Mouse (Mus musculus) ES-E14 (cell line): Measurements from ENCODE around the gene Nalcn. TPM values are rescaled to one million over a fixed set of nuclear protein-coding genes. Genes with fewer than 3 reads are reported as not detected.

Source experiments
- DNase-seq: peaks from one replicate; pipeline ENCODE4 v3.0.0-alpha.2; 2013; ENCODE audit warnings: low read depth, low spot score
- H3K27ac ChIP-seq: 2 replicates; pipeline ENCODE4 v1.5.1; 2012; ENCODE audit warnings: low read depth, mild to moderate bottlenecking, low read length, moderate library complexity, mixed read lengths; ENCODE audit not compliant: poor library complexity, insufficient read depth, severe bottlenecking
- H3K36me3 ChIP-seq: 2 replicates; pipeline ENCODE4 v1.6.1; 2012; ENCODE audit warnings: mild to moderate bottlenecking, low read length, moderate library complexity, mixed read lengths; ENCODE audit not compliant: control insufficient read depth, poor library complexity, insufficient read depth, severe bottlenecking
- H3K4me1 ChIP-seq, 2 experiments: fragments of 150-350 bp in 1 of 2; sonication (generic) in 1 of 2; 2 replicates each; pipeline ENCODE4 v1.6.1; 2012; ENCODE audit warnings: low read length in 2 of 2, mild to moderate bottlenecking in 1 of 2, mixed read lengths in 1 of 2; ENCODE audit not compliant: control insufficient read depth in 2 of 2, insufficient read depth in 2 of 2, poor library complexity in 1 of 2
- H3K4me3 ChIP-seq, 2 experiments: fragments of 150-350 bp in 1 of 2; sonication (generic) in 1 of 2; 2 replicates each; pipeline ENCODE4 v1.5.1; 2012; ENCODE audit warnings: low read length in 2 of 2, low read depth in 1 of 2, mild to moderate bottlenecking in 1 of 2, mixed read lengths in 1 of 2; ENCODE audit not compliant: insufficient read depth in 1 of 2, poor library complexity in 1 of 2, severe bottlenecking in 1 of 2
- H3K9ac ChIP-seq: 2 replicates; pipeline ENCODE4 v1.6.1; 2012; ENCODE audit warnings: low read depth, mild to moderate bottlenecking, low read length, mixed read lengths; ENCODE audit not compliant: poor library complexity, insufficient read depth, severe bottlenecking
- H3K9me3 ChIP-seq: fragments of 150-350 bp; sonication (generic); 2 replicates; pipeline ENCODE4 v1.6.1; 2012; ENCODE audit warnings: low read depth, mild to moderate bottlenecking, low read length; ENCODE audit not compliant: control insufficient read depth, insufficient read depth
- CHD2 ChIP-seq: IDR thresholded peaks from 2 replicates; pipeline ENCODE4 v1.6.1; 2014; ENCODE audit warnings: mild to moderate bottlenecking, low read depth, low read length, inconsistent platforms
- HCFC1 ChIP-seq: IDR thresholded peaks from 2 replicates; pipeline ENCODE4 v1.6.1; 2012; ENCODE audit warnings: low read length, inconsistent platforms, borderline replicate concordance; ENCODE audit not compliant: insufficient read depth
- MAFK ChIP-seq: IDR thresholded peaks from 2 replicates; pipeline ENCODE4 v1.6.1; 2014; ENCODE audit warnings: mild to moderate bottlenecking, low read depth, low read length, inconsistent platforms; ENCODE audit not compliant: insufficient read depth
- ZC3H11A ChIP-seq: IDR thresholded peaks from 2 replicates; pipeline ENCODE4 v1.6.1; 2012; ENCODE audit warnings: low read depth, mild to moderate bottlenecking, inconsistent platforms, low read length, borderline replicate concordance
- ZNF384 ChIP-seq: IDR thresholded peaks from 2 replicates; pipeline ENCODE4 v1.6.1; 2012; ENCODE audit warnings: low read depth, low read length, inconsistent platforms
- in situ Hi-C, 2 experiments: fragments of 600-800 bp; cut with MboI; formaldehyde crosslinking; loops; one replicate each; pipeline ENCODE4 v1.15.1; 2025; ENCODE audit warnings: low sequenced_read_pairs in 2 of 2, inconsistent platforms in 1 of 2; ENCODE audit not compliant: unreplicated experiment in 2 of 2
- total RNA-seq: library from RNA; depleted of rRNA; stranded (reverse); fragments of 300-350 nt; gene quantifications from 2 replicates; pipeline ENCODE4 v1.2.3, GENCODE M21; 2012

Gene Nalcn
- total RNA-seq, 1 experiment, result 0.54 TPM

- Histone ChIP-seq H3K27ac (no peak overlapping the region), H3K4me3 (no peak overlapping the region), H3K4me1 (no peaks in the 10 kb centered on the region), H3K36me3 (no peaks in the 10 kb centered on the region), H3K9ac (no peak overlapping the region), H3K9me3 (no peaks in the 10 kb centered on the region)
- no peak for TF ChIP-seq ZC3H11A
- no peak for TF ChIP-seq CHD2
- no peak for TF ChIP-seq ZNF384
- TF ChIP-seq MAFK, result no peak
- TF ChIP-seq HCFC1, result no peak
- in situ Hi-C loops, result no loop called here
- no peak for DNase-seq
These were observed 312.6 kb downstream of the Nalcn start for GRCm38 (mm10) chr14:123314369-123314768.

GRCm38 (mm10) chr14:123312371-123312770, 314.6 kb downstream of the Nalcn start:
- no peak for TF ChIP-seq MAFK
- TF ChIP-seq CHD2, result no peak
- no peak for TF ChIP-seq HCFC1
- no peak for TF ChIP-seq ZC3H11A
- no peak for TF ChIP-seq ZNF384
- H3K9ac ChIP-seq, result no peak overlapping the region

GRCm38 (mm10) chr14:123296068-123296467, 330.9 kb downstream of the Nalcn start:
- no peak for DNase-seq
- H3K4me1 ChIP-seq, result no peaks in the 10 kb centered on the region
- in situ Hi-C loops, result no loop called here
- H3K27ac ChIP-seq, result no peak overlapping the region
- H3K9ac ChIP-seq, result no peak overlapping the region
- no peaks in the 10 kb centered on the region for H3K36me3 ChIP-seq
- H3K9me3 ChIP-seq, result no peaks in the 10 kb centered on the region
- H3K4me3 ChIP-seq, result no peak overlapping the region
- TF ChIP-seq HCFC1 (no peak), MAFK (no peak), CHD2 (no peak), ZNF384 (no peak), ZC3H11A (no peak)

More at GRCm38 (mm10) chr14:123312371-123312770, 314.6 kb downstream of the Nalcn start:
- in situ Hi-C loops, result no loop called here
- H3K27ac ChIP-seq, result no peak overlapping the region
- no peaks in the 10 kb centered on the region for H3K36me3 ChIP-seq
- H3K4me3 ChIP-seq, result no peak overlapping the region
- H3K9me3 ChIP-seq, result no peaks in the 10 kb centered on the region
- H3K4me1 ChIP-seq, result no peaks in the 10 kb centered on the region
- no peak for DNase-seq

- Histone ChIP-seq H3K9ac (no peak overlapping the region), H3K4me3 (no peak overlapping the region), H3K4me1 (no peaks in the 10 kb centered on the region), H3K36me3 (no peaks in the 10 kb centered on the region), H3K27ac (no peak overlapping the region), H3K9me3 (no peaks in the 10 kb centered on the region)
- in situ Hi-C loops, result no loop called here
- no peak for DNase-seq
- TF ChIP-seq ZNF384 (no peak), CHD2 (no peak), HCFC1 (no peak), MAFK (no peak), ZC3H11A (no peak)
These were observed 335.6 kb downstream of the Nalcn start for GRCm38 (mm10) chr14:123291118-123292007.
